Mouse (Mus musculus) ES-Bruce4 (cell line): ENCODE data around the gene Dcbld2.

Source experiments
- CTCF ChIP-seq: IDR thresholded peaks from one replicate; pipeline ENCODE4 v1.8.1; 2011; ENCODE audit warnings: low read depth, low read length
- EP300 ChIP-seq: IDR thresholded peaks from 2 replicates; pipeline ENCODE4 v1.6.1; 2011; ENCODE audit warnings: low read depth, low read length; ENCODE audit not compliant: insufficient read depth
- POLR2A ChIP-seq: IDR thresholded peaks from one replicate; pipeline ENCODE4 v1.8.1; 2011; ENCODE audit warnings: low read length; ENCODE audit not compliant: insufficient read depth

DNA sequence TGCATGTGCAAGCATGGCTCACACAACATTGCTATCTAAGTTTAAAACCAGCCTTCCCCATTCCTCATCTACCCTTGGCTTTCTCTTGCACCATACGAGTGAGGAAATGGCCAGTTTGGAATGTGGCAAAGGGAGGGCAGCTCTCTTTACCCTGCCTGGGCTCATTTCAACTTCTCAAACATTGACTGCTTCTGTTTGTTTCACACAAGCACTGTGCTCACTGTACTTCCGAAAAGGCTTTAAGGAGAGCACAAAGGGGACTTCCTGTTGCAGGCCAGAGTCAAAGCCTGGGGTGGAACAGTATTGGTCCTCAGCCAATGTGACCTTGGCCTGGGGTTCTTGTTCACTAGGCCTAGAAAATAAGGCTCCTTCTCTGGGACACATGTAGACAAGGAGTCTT lies 68.1 kb downstream of the Dcbld2 start:
- no peak for TF ChIP-seq POLR2A
- no peak for TF ChIP-seq EP300
- TF ChIP-seq CTCF, result no peak
